Mouse (Mus musculus) intestine, embryonic 16.5 days (tissue): ENCODE data around the gene Ppef1. TPM values are rescaled to one million over a fixed set of nuclear protein-coding genes. Genes with fewer than 3 reads are reported as not detected.

Source experiments
- ATAC-seq: fragments of 200-750 bp; cut with Nextera tagmentation; 2 replicates; pipeline ENCODE4 v1.8.0; 2017; ENCODE audit warnings: moderate TSS enrichment, moderate library complexity
- H3K27ac ChIP-seq: fragments of 300-500 bp; sonication (generic); 2 replicates; pipeline ENCODE4 v1.5.1; 2014; ENCODE audit warnings: mild to moderate bottlenecking, low read length
- H3K27me3 ChIP-seq: fragments of 300-500 bp; sonication (generic); replicated peaks from 2 replicates; pipeline ENCODE4 v1.6.1; 2014; ENCODE audit warnings: low read length, control low read depth, mixed read lengths; ENCODE audit not compliant: control insufficient read depth, insufficient read depth
- H3K36me3 ChIP-seq: fragments of 300-500 bp; sonication (generic); 2 replicates; pipeline ENCODE4 v1.6.1; 2014; ENCODE audit warnings: low read length, control low read depth; ENCODE audit not compliant: control insufficient read depth, insufficient read depth
- H3K4me1 ChIP-seq: fragments of 300-500 bp; sonication (generic); 2 replicates; pipeline ENCODE4 v1.6.1; 2014; ENCODE audit warnings: low read length, control low read depth, mixed read lengths; ENCODE audit not compliant: control insufficient read depth, insufficient read depth
- H3K4me2 ChIP-seq: fragments of 300-500 bp; sonication (generic); 2 replicates; pipeline ENCODE4 v1.6.1; 2014; ENCODE audit warnings: low read depth, low read length, control low read depth
- H3K4me3 ChIP-seq: fragments of 300-500 bp; sonication (generic); 2 replicates; pipeline ENCODE4 v1.5.1; 2014; ENCODE audit warnings: mild to moderate bottlenecking, low read length
- H3K9ac ChIP-seq: fragments of 300-500 bp; sonication (generic); 2 replicates; pipeline ENCODE4 v1.6.1; 2014; ENCODE audit warnings: low read depth, low read length
- H3K9me3 ChIP-seq: fragments of 300-500 bp; sonication (generic); 2 replicates; pipeline ENCODE4 v1.6.1; 2016; ENCODE audit warnings: low read length, control low read depth; ENCODE audit not compliant: control insufficient read depth
- WGBS: fragments of 180-500 bp; shearing (Covaris S2); extraction: QIAGEN DNeasy Blood & Tissue Kit; methylation state at CpG from one replicate; pipeline ENCODE4 v1.1.7; 2014; 5-methylcytosine and 5-hydroxymethylcytosine counted together
- polyA plus RNA-seq: library from polyadenylated mRNA; unstranded; fragments of >200 nt; fragmentation: Nextera tagmentation; extraction: Ambion mirVana; gene quantifications from 2 replicates; pipeline ENCODE4 v1.2.1, GENCODE M21; 2015

The Ppef1 gene
- polyA plus RNA-seq, 1 experiment from 2014 or later: 0.33 TPM

DNA sequence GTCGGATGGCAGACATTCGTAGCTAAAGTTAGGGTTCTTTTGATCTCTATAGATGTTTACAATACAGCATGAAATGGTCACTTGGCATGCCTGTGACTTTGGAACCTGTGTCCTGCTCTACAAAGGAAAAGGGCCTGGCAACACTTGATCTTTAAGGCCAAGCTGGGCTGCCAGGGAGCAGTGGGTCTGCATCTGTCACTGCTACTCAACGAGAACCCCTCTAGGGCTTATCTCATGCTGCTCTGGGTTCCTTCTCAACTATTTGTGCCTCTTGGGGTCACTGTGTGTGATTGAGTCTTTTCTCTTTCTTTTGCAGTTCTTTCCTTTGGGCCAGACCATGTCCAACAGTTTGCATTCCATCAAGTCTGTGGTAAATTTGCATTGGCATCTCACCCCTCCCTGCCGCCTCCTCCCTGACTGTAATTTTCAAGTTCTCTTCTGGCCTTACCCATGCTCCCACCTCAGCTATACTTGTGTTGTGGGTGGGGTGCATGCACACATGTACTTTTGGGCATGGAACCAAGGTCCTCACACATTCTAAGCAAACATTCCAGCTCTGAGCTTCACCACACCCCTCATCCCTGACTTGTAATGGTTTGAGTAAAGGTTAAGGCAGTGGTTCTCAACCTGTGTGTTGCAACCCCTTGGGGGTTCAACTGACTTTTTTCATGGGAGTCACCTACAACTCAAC is 151.3 kb downstream of the Ppef1 start:
- ATAC-seq: no peak
- H3K4me1 ChIP-seq: no peaks in the 10 kb centered on the region
- H3K9me3 ChIP-seq: no peaks in the 10 kb centered on the region
- no peak overlapping the region for H3K4me3 ChIP-seq
- H3K36me3 ChIP-seq: no peaks in the 10 kb centered on the region
- H3K27me3 ChIP-seq: 0 out of 2 replicates have a peak, but pooled peaks cover 4% of the 10 kb centered on the region
- no peak overlapping the region for H3K27ac ChIP-seq
- H3K9ac ChIP-seq: no peak overlapping the region
- WGBS: 86% methylated on average over 4 of the region's 4 CpGs
- no peak overlapping the region for H3K4me2 ChIP-seq

DNA sequence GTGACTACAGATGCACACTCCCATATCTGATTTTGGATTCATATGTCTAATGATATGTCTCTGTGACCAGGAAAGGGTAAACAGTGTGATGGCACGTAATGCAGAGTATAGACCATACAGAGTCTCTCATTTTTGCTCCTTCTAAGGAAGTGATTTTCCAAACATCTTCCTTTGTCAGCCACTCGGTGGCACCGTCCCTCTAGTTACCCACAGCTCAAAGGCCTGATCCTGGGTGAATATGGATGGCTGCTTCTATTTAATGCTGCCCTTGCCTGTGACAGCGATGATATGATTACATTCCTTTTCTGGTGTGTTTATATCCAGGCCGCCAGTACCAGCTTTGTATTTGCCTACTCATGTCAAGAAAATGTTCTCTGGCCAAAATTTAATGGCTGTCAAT is 152.0 kb downstream of the Ppef1 start:
- Histone ChIP-seq H3K27ac (no peak overlapping the region), H3K27me3 (0 out of 2 replicates have a peak, but pooled peaks cover 4% of the 10 kb centered on the region), H3K4me1 (no peaks in the 10 kb centered on the region), H3K9ac (no peak overlapping the region), H3K9me3 (no peaks in the 10 kb centered on the region), H3K36me3 (no peaks in the 10 kb centered on the region), H3K4me3 (no peak overlapping the region), H3K4me2 (no peak overlapping the region)
- 57% methylated on average over 5 of the region's 5 CpGs for whole genome bisulfite sequencing
- ATAC-seq: no peak

Other genes with a start within 250 kb of the Ppef1 start
- gene Phka2, start 233.6 kb downstream of the Ppef1 start, polyA plus RNA-seq: 10.6 and 11.9 TPM in 2 replicates
- not detected in 2 replicates for gene Rs1, start 32.2 kb upstream of the Ppef1 start, polyA plus RNA-seq
- 0.10 and 0.11 TPM in 2 replicates for gene Gja6, start 171.3 kb upstream of the Ppef1 start, polyA plus RNA-seq